Mouse (Mus musculus): ENCODE results near the gene Adgre5.

Adgre5 gene

GRCm38 (mm10) chr8:83723447-83724083 lies 17.6 kb downstream of the Adgre5 start:
- Histone ChIP-seq H3K4me1 (replicated peaks; ENCODE audit: low read depth, low read length) (peaks cover 76% of the 10 kb centered on the region), H3K9me3 (ENCODE audit: low read length) (no peaks in the 10 kb centered on the region), H3K36me3 (ENCODE audit: insufficient read depth, low read length) (peaks cover 99% of the 10 kb centered on the region), H3K27me3 (ENCODE audit: insufficient read depth, low read length) (no peaks in the 10 kb centered on the region), H3K4me3 (replicated peaks; ENCODE audit: low read length) (no peak overlapping the region)
- TF ChIP-seq NANOG (IDR thresholded peaks at IDR 0.05; ENCODE audit: borderline replicate concordance, low read length) (no peak), POU5F1 (IDR thresholded peaks at IDR 0.05; ENCODE audit: borderline replicate concordance, low read length) (no peak), CTCF (conservative IDR thresholded peaks at IDR 0.05; ENCODE audit: low read length) (no peak)

GRCm38 (mm10) chr8:83722631-83723030 lies 18.5 kb downstream of the Adgre5 start:
- TF ChIP-seq CTCF (conservative IDR thresholded peaks at IDR 0.05; ENCODE audit: low read length), result no peak
- no peak for TF ChIP-seq POU5F1 (IDR thresholded peaks at IDR 0.05; ENCODE audit: borderline replicate concordance, low read length)
- no peak for TF ChIP-seq NANOG (IDR thresholded peaks at IDR 0.05; ENCODE audit: borderline replicate concordance, low read length)
- Histone ChIP-seq H3K4me3 (replicated peaks; ENCODE audit: low read length) (no peak overlapping the region), H3K9me3 (ENCODE audit: low read length) (no peaks in the 10 kb centered on the region), H3K36me3 (ENCODE audit: insufficient read depth, low read length) (peaks cover 98% of the 10 kb centered on the region), H3K4me1 (replicated peaks; ENCODE audit: low read depth, low read length) (peaks cover 76% of the 10 kb centered on the region), H3K27me3 (ENCODE audit: insufficient read depth, low read length) (no peaks in the 10 kb centered on the region)

GRCm38 (mm10) chr8:83721405-83722025 lies 19.6 kb downstream of the Adgre5 start:
- peaks cover 88% of the 10 kb centered on the region for H3K4me1 ChIP-seq (replicated peaks; ENCODE audit: low read depth, low read length)
- H3K27me3 ChIP-seq (ENCODE audit: insufficient read depth, low read length), result no peaks in the 10 kb centered on the region
- peaks cover 97% of the 10 kb centered on the region for H3K36me3 ChIP-seq (ENCODE audit: insufficient read depth, low read length)
- H3K9me3 ChIP-seq (ENCODE audit: low read length), result no peaks in the 10 kb centered on the region
- peak overlapping the region; percentile 8; the same call in 1 of the 2 replicates for H3K4me3 ChIP-seq (replicated peaks; ENCODE audit: low read length)
- TF ChIP-seq CTCF (conservative IDR thresholded peaks at IDR 0.05; ENCODE audit: low read length) (no peak), NANOG (IDR thresholded peaks at IDR 0.05; ENCODE audit: borderline replicate concordance, low read length) (no peak), POU5F1 (IDR thresholded peaks at IDR 0.05; ENCODE audit: borderline replicate concordance, low read length) (no peak)

GRCm38 (mm10) chr8:83719693-83720092 lies 21.4 kb downstream of the Adgre5 start:
- Histone ChIP-seq H3K4me3 (replicated peaks; ENCODE audit: low read length) (no peak overlapping the region), H3K9me3 (ENCODE audit: low read length) (no peaks in the 10 kb centered on the region), H3K27me3 (ENCODE audit: insufficient read depth, low read length) (no peaks in the 10 kb centered on the region), H3K36me3 (ENCODE audit: insufficient read depth, low read length) (peaks cover 79% of the 10 kb centered on the region), H3K4me1 (replicated peaks; ENCODE audit: low read depth, low read length) (peaks cover 83% of the 10 kb centered on the region)
- TF ChIP-seq CTCF (conservative IDR thresholded peaks at IDR 0.05; ENCODE audit: low read length), result no peak
- no peak for TF ChIP-seq NANOG (IDR thresholded peaks at IDR 0.05; ENCODE audit: borderline replicate concordance, low read length)
- TF ChIP-seq POU5F1 (IDR thresholded peaks at IDR 0.05; ENCODE audit: borderline replicate concordance, low read length), result no peak

- Histone ChIP-seq H3K36me3 (ENCODE audit: insufficient read depth, low read length) (peaks cover 73% of the 10 kb centered on the region), H3K9me3 (ENCODE audit: low read length) (no peaks in the 10 kb centered on the region), H3K4me1 (replicated peaks; ENCODE audit: low read depth, low read length) (peaks cover 80% of the 10 kb centered on the region), H3K27me3 (ENCODE audit: insufficient read depth, low read length) (no peaks in the 10 kb centered on the region), H3K4me3 (replicated peaks; ENCODE audit: low read length) (no peak overlapping the region)
- TF ChIP-seq POU5F1 (IDR thresholded peaks at IDR 0.05; ENCODE audit: borderline replicate concordance, low read length), result no peak
- TF ChIP-seq NANOG (IDR thresholded peaks at IDR 0.05; ENCODE audit: borderline replicate concordance, low read length), result no peak
- TF ChIP-seq CTCF (conservative IDR thresholded peaks at IDR 0.05; ENCODE audit: low read length), result no peak
Observed at GRCm38 (mm10) chr8:83719048-83719447, 22.1 kb downstream of the Adgre5 start.

GRCm38 (mm10) chr8:83716563-83716962 lies 24.6 kb downstream of the Adgre5 start:
- H3K36me3 ChIP-seq (ENCODE audit: insufficient read depth, low read length), result peaks cover 48% of the 10 kb centered on the region
- TF ChIP-seq POU5F1 (IDR thresholded peaks at IDR 0.05; ENCODE audit: borderline replicate concordance, low read length), result no peak
- no peak for TF ChIP-seq NANOG (IDR thresholded peaks at IDR 0.05; ENCODE audit: borderline replicate concordance, low read length)
- no peak for TF ChIP-seq CTCF (conservative IDR thresholded peaks at IDR 0.05; ENCODE audit: low read length)
- no peaks in the 10 kb centered on the region for H3K9me3 ChIP-seq (ENCODE audit: low read length)
- H3K4me1 ChIP-seq (replicated peaks; ENCODE audit: low read depth, low read length), result peaks cover 62% of the 10 kb centered on the region
- H3K4me3 ChIP-seq (replicated peaks; ENCODE audit: low read length), result peak overlapping the region; percentile 97
- no peaks in the 10 kb centered on the region for H3K27me3 ChIP-seq (ENCODE audit: insufficient read depth, low read length)

GRCm38 (mm10) chr8:83715771-83716170 lies 25.4 kb downstream of the Adgre5 start:
- Histone ChIP-seq H3K36me3 (ENCODE audit: insufficient read depth, low read length) (peaks cover 40% of the 10 kb centered on the region), H3K4me3 (replicated peaks; ENCODE audit: low read length) (peak overlapping the region; percentile 97), H3K27me3 (ENCODE audit: insufficient read depth, low read length) (no peaks in the 10 kb centered on the region), H3K4me1 (replicated peaks; ENCODE audit: low read depth, low read length) (peaks cover 60% of the 10 kb centered on the region), H3K9me3 (ENCODE audit: low read length) (no peaks in the 10 kb centered on the region)
- TF ChIP-seq POU5F1 (IDR thresholded peaks at IDR 0.05; ENCODE audit: borderline replicate concordance, low read length) (no peak), NANOG (IDR thresholded peaks at IDR 0.05; ENCODE audit: borderline replicate concordance, low read length) (no peak), CTCF (conservative IDR thresholded peaks at IDR 0.05; ENCODE audit: low read length) (no peak)

- H3K9me3 ChIP-seq (ENCODE audit: low read length), result no peaks in the 10 kb centered on the region
Observed at GRCm38 (mm10) chr8:83715031-83715690, 26.0 kb downstream of the Adgre5 start, which contains the start of gene Ddx39. Gene Ddx39, plus strand, starts transcription at chr8:83715177.

More at GRCm38 (mm10) chr8:83715031-83715690, 26.0 kb downstream of the Adgre5 start, which contains the start of gene Ddx39:
- TF ChIP-seq POU5F1 (IDR thresholded peaks at IDR 0.05; ENCODE audit: borderline replicate concordance, low read length), result no peak
- TF ChIP-seq NANOG (IDR thresholded peaks at IDR 0.05; ENCODE audit: borderline replicate concordance, low read length), result no peak
- TF ChIP-seq CTCF (conservative IDR thresholded peaks at IDR 0.05; ENCODE audit: low read length), result no peak
- Histone ChIP-seq H3K27me3 (ENCODE audit: insufficient read depth, low read length) (no peaks in the 10 kb centered on the region), H3K36me3 (ENCODE audit: insufficient read depth, low read length) (peaks cover 34% of the 10 kb centered on the region), H3K4me3 (replicated peaks; ENCODE audit: low read length) (peak within 1 kb of the TSS; percentile 97), H3K4me1 (replicated peaks; ENCODE audit: low read depth, low read length) (peaks cover 54% of the 10 kb centered on the region)
